Mouse (Mus musculus) brain, embryonic 14.5 days (tissue): ENCODE data around the gene Tenm3.

Experiments
- CTCF ChIP-seq: fragments of 200-500 bp; IDR thresholded peaks from 2 replicates; pipeline ENCODE4 v1.5.1; 2012; ENCODE audit warnings: inconsistent platforms, mild to moderate bottlenecking, moderate library complexity, borderline replicate concordance; ENCODE audit not compliant: insufficient read depth, insufficient read length; ENCODE audit errors: extremely low read depth
- POLR2A ChIP-seq: fragments of 200-500 bp; IDR thresholded peaks from 2 replicates; pipeline ENCODE4 v1.6.1; 2012; ENCODE audit warnings: mild to moderate bottlenecking, inconsistent platforms, borderline replicate concordance; ENCODE audit not compliant: poor library complexity, insufficient read depth, insufficient read length, severe bottlenecking; ENCODE audit errors: extremely low read depth

DNA sequence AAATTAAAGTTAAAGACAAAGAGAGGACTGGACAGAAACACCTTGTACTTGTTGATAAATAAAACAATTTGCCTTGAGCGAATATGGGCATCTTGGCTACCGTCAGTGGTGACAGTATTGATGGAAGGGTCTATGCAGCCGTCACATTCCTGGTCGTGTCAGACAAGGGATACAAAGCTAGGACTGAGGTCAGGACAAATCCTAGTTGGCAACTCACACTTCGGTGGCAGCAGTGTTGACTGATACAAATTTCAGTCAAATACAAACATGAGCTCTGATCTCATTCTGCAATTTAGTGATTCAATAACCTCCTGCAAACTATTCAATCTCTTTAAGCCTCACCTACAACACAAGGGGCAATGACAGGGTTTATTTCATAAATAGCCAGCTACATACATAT lies 298.1 kb downstream of the Tenm3 start:
- TF ChIP-seq POLR2A: no peak
- no peak for TF ChIP-seq CTCF
